Mouse (Mus musculus) G1E (cell line): ENCODE measurements at regions not wholly inside any gene's neighbourhood (a gene's known extent, or its start where the extent isn't known, plus 50 kb on each side); places are given as distances from the start of the nearest gene placed in this dataset.
A peak's percentile ranks its signal among the peaks of the same experiment; 100 is the strongest.

ENCODE experiments used
- ATAC-seq: 2 replicates; pipeline ENCODE4 v1.8.0; 2016; ENCODE audit warnings: mild to moderate bottlenecking; ENCODE audit not compliant: insufficient number of reproducible peaks, poor library complexity, low FRiP score, severe bottlenecking; ENCODE audit errors: extremely low read depth
- DNase-seq: peaks from one replicate; pipeline ENCODE4 v3.0.0; 2012; ENCODE audit warnings: low spot score
- H3K27me3 ChIP-seq: 2 replicates; pipeline ENCODE4 v1.6.1; 2012; ENCODE audit warnings: mild to moderate bottlenecking, low read length, inconsistent platforms; ENCODE audit not compliant: insufficient read depth
- H3K36me3 ChIP-seq: replicated peaks from 2 replicates; pipeline ENCODE3; 2012; ENCODE audit warnings: mild to moderate bottlenecking, inconsistent platforms
- H3K4me1 ChIP-seq: 2 replicates; pipeline ENCODE4 v1.6.1; 2012; ENCODE audit warnings: low read depth, low read length, inconsistent platforms, mixed read lengths; ENCODE audit not compliant: insufficient read depth
- H3K4me3 ChIP-seq: 2 replicates; pipeline ENCODE4 v1.5.1; 2012; ENCODE audit warnings: low read depth, mild to moderate bottlenecking, inconsistent platforms, low read length, moderate library complexity, mixed read lengths
- H3K9me3 ChIP-seq: replicated peaks from 2 replicates; pipeline ENCODE4 v1.6.1; 2012; ENCODE audit warnings: inconsistent platforms
- CTCF ChIP-seq: IDR thresholded peaks from 2 replicates; pipeline ENCODE4 v1.5.1; 2012; ENCODE audit warnings: low read depth, low read length, inconsistent platforms, mixed read lengths
- GATA1 ChIP-seq: IDR thresholded peaks from 2 replicates; pipeline ENCODE4 v1.6.1; 2012; ENCODE audit warnings: borderline replicate concordance, low read length, inconsistent platforms, mixed read lengths
- GATA2 ChIP-seq: IDR thresholded peaks from 2 replicates; pipeline ENCODE4 v1.6.1; 2012; ENCODE audit warnings: low read depth, low read length, inconsistent platforms, borderline replicate concordance
- POLR2AphosphoS5 ChIP-seq: IDR thresholded peaks from 2 replicates; pipeline ENCODE4 v1.6.1; 2012; ENCODE audit warnings: low read depth, low read length, inconsistent platforms; ENCODE audit not compliant: insufficient replicate concordance
- TAL1 ChIP-seq: conservative IDR thresholded peaks from 2 replicates; pipeline ENCODE4 v1.6.1; 2012; ENCODE audit warnings: low read depth, low read length, inconsistent platforms, mixed read lengths

DNA sequence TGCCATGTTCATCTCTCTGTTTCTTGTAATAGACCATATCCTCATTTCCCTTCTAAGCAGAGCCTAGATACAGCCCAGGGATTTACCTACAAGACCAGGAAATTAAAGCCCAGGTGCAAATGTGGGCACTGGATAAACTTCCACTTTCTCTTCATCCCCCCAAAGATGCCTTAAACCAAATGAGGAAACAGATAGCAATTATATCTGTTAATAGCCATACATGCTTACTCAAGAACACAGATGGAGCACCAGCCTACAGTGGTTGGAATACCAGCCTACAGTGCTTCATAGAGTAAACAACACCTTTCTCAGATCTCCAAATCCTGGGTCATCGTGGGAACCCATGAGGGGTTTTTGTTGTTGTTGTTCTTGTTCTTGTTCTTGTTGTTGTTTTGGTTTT lies 141.5 kb downstream of the Dhx15 start:
- H3K27me3 ChIP-seq = no peaks in the 10 kb centered on the region
- ATAC-seq (no peak), DNase-seq (no peak)
- H3K4me1 ChIP-seq = no peaks in the 10 kb centered on the region
- TF ChIP-seq CTCF = no peak
- TF ChIP-seq GATA1 = no peak
- TF ChIP-seq GATA2 = no peak
- H3K9me3 ChIP-seq = peaks cover 7% of the 10 kb centered on the region
- no peaks in the 10 kb centered on the region for H3K36me3 ChIP-seq
- no peak overlapping the region for H3K4me3 ChIP-seq

DNA sequence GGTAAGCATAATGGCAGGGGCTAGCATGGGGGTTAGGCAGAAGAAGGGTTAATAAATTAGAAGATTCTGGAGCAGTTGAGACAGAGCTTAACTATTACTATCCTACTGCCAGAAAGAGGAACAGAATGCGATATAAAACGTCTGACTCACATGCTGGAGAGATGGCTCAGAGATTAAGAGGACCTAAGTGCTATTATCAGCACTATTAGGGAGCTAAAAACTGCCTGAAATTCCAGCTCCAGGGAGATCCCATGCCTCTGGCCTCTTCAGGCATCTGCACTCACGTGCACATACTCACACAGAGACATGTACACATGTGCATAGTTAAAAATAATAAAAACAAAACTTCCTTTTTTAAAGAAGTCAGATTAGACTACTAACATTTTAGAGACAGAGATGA lies 143.6 kb downstream of the Dhx15 start:
- H3K9me3 ChIP-seq = peaks cover 10% of the 10 kb centered on the region
- H3K4me3 ChIP-seq = no peak overlapping the region
- H3K4me1 ChIP-seq = no peaks in the 10 kb centered on the region
- peak; percentile 22; the same call in 1 of the 2 replicates for ATAC-seq
- no peaks in the 10 kb centered on the region for H3K36me3 ChIP-seq
- H3K27me3 ChIP-seq = no peaks in the 10 kb centered on the region
- DNase-seq = no peak
- no peak for TF ChIP-seq CTCF
- no peak for TF ChIP-seq POLR2AphosphoS5
- no peak for TF ChIP-seq GATA2
- TF ChIP-seq GATA1 = no peak
- no peak for TF ChIP-seq TAL1

DNA sequence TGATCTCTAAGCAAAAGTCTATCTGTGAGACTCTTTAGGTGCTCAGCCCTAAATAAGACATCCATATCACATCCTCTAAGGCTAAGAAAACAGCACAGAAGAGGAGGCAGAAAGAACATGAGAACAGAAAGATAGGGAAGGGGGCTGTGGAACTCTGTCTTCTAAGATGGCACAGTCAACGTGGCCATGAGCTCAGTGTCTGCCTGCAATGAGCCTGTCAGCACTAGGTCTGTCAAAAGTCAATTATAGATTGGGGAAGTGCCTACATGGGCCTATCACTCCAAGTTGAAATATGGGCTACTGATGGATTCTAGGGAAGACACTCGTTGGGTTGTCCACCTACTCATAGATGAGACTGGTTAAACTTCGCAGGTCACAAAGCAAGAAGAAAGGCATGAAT lies 146.2 kb downstream of the Dhx15 start:
- no peak for DNase-seq
- no peak overlapping the region for H3K4me3 ChIP-seq
- H3K27me3 ChIP-seq = no peaks in the 10 kb centered on the region
- TF ChIP-seq GATA2 (no peak), POLR2AphosphoS5 (no peak), TAL1 (no peak), GATA1 (no peak), CTCF (no peak)
- no peaks in the 10 kb centered on the region for H3K4me1 ChIP-seq
- peaks cover 9% of the 10 kb centered on the region for H3K9me3 ChIP-seq
- ATAC-seq = no peak
- no peaks in the 10 kb centered on the region for H3K36me3 ChIP-seq

DNA sequence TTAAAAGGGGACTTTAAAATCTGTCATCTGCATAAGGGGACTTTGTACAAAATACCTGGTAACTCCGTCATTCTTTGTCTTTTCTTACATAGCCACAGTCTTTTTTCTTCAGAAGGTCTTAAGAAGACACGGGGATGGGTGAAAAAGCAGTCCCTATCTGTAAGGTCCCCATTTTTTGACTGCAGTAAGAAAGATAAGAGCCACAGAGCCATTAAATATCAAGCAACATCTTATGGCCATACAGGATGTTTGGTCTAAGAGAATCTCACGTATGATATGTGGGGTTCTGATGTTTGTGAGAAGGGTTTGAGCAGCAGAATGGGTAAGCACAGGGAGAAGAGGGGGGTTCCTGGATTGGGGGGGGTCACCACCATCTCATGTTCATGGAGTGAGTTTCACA lies 148.9 kb downstream of the Dhx15 start:
- no peaks in the 10 kb centered on the region for H3K36me3 ChIP-seq
- ATAC-seq (no peak), DNase-seq (no peak)
- H3K9me3 ChIP-seq = peaks cover 4% of the 10 kb centered on the region
- H3K27me3 ChIP-seq = no peaks in the 10 kb centered on the region
- no peaks in the 10 kb centered on the region for H3K4me1 ChIP-seq
- H3K4me3 ChIP-seq = no peak overlapping the region
- TF ChIP-seq TAL1 (no peak), POLR2AphosphoS5 (no peak), GATA1 (no peak), CTCF (no peak), GATA2 (no peak)

DNA sequence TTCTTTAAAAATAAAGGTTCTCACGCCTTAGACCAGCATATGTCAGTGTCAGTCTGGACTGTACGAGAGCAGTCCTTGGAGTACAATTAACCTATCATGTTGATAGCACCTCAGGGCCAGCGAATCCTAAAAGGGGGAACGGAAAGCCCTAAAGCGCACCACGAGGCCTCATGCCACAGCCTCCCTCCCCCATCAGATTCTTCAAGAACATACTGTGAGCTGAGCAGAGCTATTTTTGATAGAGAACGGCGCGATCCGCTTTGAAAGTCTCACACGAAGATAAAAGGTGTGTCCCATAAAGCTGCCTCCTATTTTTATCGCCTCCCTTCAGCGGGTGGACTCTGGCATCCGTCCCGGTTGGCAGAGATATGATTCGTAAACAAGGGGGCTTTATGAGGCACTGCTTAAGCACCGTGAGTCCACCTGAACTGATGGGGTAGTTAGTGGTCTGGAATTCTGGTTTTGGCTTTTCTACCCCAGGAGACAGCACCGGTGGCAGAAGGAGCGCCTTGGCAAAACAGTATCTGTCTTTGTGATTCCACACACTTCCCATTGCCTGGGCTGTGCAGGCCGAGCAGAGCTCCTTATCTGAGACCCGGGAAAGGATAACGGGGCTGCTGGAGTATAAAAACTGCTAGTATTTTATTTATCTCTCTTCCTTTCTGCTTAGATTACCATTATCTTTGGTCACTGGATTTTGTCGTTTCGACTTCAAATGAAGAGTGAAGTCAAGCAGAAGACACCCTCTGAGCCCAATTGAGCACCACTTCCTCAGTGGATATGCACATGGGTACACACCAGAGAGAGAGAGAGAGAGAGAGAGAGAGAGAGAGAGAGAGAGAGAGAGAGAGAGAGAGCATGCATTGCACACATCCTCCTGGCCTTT lies 149.6 kb downstream of the Dhx15 start:
- TF ChIP-seq GATA1 (no peak), TAL1 (no peak), POLR2AphosphoS5 (no peak), CTCF (no peak), GATA2 (no peak)
- no peaks in the 10 kb centered on the region for H3K4me1 ChIP-seq
- H3K9me3 ChIP-seq = peaks cover 4% of the 10 kb centered on the region
- H3K27me3 ChIP-seq = no peaks in the 10 kb centered on the region
- DNase-seq = no peak
- H3K36me3 ChIP-seq = no peaks in the 10 kb centered on the region
- no peak overlapping the region for H3K4me3 ChIP-seq
- no peak for ATAC-seq

DNA sequence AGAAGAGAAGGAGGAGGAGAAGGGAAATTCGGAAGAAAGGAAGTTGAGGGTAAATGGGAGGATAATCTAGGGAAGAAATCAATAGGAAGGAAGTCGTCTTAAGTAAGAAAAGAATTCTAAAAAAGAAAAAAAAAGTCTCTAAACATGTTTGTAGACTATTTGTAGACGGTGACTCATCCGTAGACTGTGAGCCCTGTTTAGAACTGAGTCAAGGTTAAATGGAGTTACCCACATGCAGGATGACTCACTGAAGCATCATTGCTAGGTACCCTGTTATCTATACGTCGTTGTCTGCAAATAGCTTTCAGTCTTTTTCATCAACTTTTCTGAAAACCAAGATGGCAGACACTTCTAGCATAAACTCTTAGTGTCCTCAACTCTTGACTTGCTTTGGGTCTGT lies 155.0 kb downstream of the Dhx15 start:
- no peak for TF ChIP-seq TAL1
- TF ChIP-seq GATA2 = no peak
- no peak for TF ChIP-seq CTCF
- TF ChIP-seq GATA1 = no peak
- no peak for TF ChIP-seq POLR2AphosphoS5
- Histone ChIP-seq H3K4me1 (no peaks in the 10 kb centered on the region), H3K36me3 (no peaks in the 10 kb centered on the region), H3K4me3 (no peak overlapping the region), H3K27me3 (no peaks in the 10 kb centered on the region), H3K9me3 (no peaks in the 10 kb centered on the region; the same call in 1 of the 2 replicates)
- ATAC-seq (no peak), DNase-seq (no peak)

DNA sequence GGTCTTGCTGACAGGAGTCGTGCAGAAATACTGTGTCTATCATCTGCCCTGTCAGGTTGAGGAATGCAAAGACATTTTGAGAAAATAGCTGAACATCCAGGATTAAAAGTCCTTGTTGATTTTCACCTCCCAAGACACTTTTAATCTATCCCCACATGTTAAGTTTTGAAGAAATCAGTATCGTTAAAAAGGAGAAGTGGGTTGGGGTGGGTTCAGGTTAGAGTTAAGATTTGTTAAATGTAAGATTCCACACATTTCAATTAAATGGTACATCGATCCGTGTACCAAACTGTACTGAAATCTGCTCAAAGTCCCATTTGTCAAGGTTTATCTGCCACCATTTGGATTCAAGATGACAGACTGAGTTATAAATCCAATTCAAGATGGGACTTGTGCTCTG lies 162.8 kb downstream of the Dhx15 start:
- DNase-seq = no peak
- H3K4me1 ChIP-seq = no peaks in the 10 kb centered on the region
- no peaks in the 10 kb centered on the region for H3K27me3 ChIP-seq
- TF ChIP-seq GATA2 (no peak), TAL1 (no peak), POLR2AphosphoS5 (no peak)
- no peaks in the 10 kb centered on the region for H3K36me3 ChIP-seq
- H3K4me3 ChIP-seq = no peak overlapping the region
- H3K9me3 ChIP-seq = peaks cover 22% of the 10 kb centered on the region
- ATAC-seq = no peak
